Mouse (Mus musculus): ENCODE measurements around the gene Ttc39d. TPM values are rescaled to one million over a fixed set of nuclear protein-coding genes. Genes with fewer than 3 reads are reported as not detected.

The Ttc39d gene
- polyA plus RNA-seq, 1 experiment from 2014 or later: not detected

DNA sequence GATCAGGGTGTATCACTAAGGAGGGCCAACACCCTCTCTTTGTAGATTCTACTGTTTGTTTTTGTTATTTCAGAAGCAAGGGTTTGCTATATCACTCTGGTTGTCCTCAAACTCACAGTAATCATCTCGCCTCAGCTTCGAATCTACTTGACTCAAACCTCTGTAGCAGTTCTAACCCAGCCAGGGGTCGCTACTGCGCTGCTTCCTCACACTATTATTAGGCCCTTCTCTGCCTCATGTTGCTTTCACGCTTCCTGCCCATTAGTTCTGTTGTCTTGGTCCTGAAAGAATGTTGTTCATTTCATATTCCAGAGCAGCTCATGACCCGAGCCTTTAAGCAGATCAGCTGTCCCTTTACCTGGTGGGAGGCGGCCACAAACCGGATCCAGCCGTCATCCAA, 34.3 kb downstream of the Ttc39d start:
- Histone ChIP-seq H3K9me3 (no peaks in the 10 kb centered on the region), H3K36me3 (peaks cover 88% of the 10 kb centered on the region), H3K27ac (no peak overlapping the region), H3K27me3 (ENCODE audit: insufficient read depth, poor library complexity, severe bottlenecking) (no peaks in the 10 kb centered on the region), H3K4me3 (no peak overlapping the region), H3K4me1 (0 out of 2 replicates have a peak, but pooled peaks cover 11% of the 10 kb centered on the region)
- 91% methylated on average over 9 of the region's 9 CpGs for WGBS
- DNase-seq (ENCODE audit: low spot score): no peak

DNA sequence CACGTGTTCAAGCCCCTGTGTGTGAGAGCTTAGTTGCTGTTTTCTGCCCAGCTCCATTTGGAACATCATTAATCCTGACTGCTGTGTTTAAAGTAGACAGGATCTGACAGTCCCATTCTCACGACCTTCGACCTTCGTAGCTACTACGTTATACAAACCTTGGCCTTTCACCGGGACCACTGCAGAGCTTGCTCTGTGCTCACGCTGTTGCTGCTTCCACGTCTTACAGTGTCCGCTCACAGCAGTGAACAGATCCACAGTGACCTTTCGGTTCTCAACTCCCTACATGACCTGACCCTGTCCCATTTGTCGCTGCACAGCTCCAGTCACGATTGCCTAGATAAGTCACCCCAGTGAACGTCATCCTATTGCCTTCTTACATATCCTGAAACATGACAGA, 35.9 kb downstream of the Ttc39d start:
- Histone ChIP-seq H3K27ac (no peak overlapping the region), H3K27me3 (ENCODE audit: insufficient read depth, poor library complexity, severe bottlenecking) (no peaks in the 10 kb centered on the region), H3K36me3 (peaks cover 93% of the 10 kb centered on the region), H3K4me1 (0 out of 2 replicates have a peak, but pooled peaks cover 11% of the 10 kb centered on the region), H3K9me3 (no peaks in the 10 kb centered on the region), H3K4me3 (no peak overlapping the region)
- DNase-seq (ENCODE audit: low spot score): no peak
- WGBS: 72% methylated on average over 13 of the region's 13 CpGs

DNA sequence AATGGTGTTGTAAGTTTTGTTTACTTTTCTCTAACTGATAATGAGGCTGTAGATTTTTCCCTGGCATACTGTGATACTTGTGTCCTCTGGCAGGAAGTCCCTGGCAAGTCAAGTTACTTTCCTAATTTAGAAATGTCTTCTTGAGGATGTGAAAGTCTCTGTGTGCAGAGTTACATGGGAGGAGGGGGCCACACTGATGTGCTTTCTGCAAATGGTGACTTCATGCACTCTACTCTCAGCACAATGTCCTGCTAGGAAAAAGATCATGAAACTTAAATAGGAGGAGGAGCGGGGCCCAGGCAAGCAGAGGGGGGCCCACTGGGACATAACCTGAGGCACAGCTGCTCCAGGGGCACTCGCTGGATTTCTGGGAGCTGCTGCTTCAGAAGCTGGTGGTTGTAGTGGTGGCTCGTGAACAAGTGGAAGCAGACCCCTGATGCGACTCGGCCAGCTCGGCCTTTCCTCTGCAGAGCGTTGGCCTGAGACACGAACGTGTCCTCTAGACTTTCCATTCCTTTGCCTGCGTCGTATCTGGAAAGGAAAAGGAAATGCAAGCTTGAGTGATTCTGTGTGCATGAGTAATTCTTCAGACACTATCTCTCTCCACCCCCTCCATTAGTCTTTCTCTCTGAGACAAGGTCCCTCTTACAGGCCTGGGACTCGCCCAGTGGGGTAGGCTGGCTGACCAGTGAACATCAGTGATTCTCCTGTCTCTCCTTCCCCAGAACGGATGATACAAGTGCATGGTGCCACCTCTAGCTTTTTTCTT, 45.7 kb downstream of the Ttc39d start:
- Histone ChIP-seq H3K27me3 (ENCODE audit: insufficient read depth, poor library complexity, severe bottlenecking) (no peaks in the 10 kb centered on the region), H3K4me1 (peaks cover 19% of the 10 kb centered on the region), H3K4me3 (no peak overlapping the region), H3K27ac (peak overlapping the region; percentile 83), H3K36me3 (peaks cover 87% of the 10 kb centered on the region), H3K9me3 (no peaks in the 10 kb centered on the region)
- WGBS: 71% methylated on average over 13 of the region's 13 CpGs
- DNase-seq (ENCODE audit: low spot score): no peak

DNA sequence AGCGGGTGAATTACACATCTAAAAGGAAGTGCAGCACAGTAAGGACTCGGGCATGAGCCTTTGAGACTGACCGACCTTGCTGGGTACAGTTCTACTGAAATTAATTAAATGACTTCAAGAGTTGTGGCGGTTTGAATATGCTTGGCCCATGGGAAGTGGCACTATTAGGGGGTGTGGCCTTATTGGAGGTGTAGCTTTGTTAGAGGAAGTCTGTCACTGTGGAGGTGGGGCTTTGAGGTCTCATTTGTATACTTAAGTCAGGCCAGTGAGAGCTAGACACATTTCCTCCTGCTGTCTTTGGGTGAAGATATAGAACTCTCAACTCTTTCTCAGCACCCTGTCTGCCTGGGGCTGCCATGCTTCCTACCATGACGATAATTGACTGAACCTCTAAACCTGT, 47.2 kb downstream of the Ttc39d start:
- Histone ChIP-seq H3K4me1 (peaks cover 19% of the 10 kb centered on the region), H3K27me3 (ENCODE audit: insufficient read depth, poor library complexity, severe bottlenecking) (no peaks in the 10 kb centered on the region), H3K27ac (peak overlapping the region; percentile 85), H3K9me3 (no peaks in the 10 kb centered on the region), H3K4me3 (no peak overlapping the region), H3K36me3 (peaks cover 87% of the 10 kb centered on the region)
- no peak for DNase-seq (ENCODE audit: low spot score)
- 91% methylated on average over 5 of the region's 5 CpGs for WGBS

DNA sequence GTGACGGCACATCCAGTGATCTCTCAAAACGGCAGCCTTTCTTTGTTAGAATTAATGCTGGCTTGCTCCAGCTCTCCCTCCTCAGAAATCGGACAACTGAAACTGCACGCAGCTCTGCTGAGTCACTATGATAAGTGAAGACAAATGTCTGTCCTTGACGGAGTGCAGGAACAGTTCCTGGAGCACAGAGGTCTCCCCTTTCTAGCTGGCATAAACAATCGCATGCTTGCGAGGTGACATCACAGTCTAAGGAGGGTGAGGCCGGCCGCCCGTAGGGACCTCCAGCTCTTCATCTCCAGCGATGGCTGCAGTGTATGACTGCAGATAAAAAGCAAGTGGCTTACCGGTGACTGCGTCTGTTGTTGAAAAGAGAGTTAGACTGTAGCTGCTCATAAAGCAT, 47.9 kb downstream of the Ttc39d start:
- 13% methylated on average over 13 of the region's 13 CpGs for WGBS
- Histone ChIP-seq H3K27ac (peak overlapping the region; percentile 85), H3K4me3 (peak overlapping the region; percentile 31), H3K4me1 (peaks cover 19% of the 10 kb centered on the region), H3K27me3 (ENCODE audit: insufficient read depth, poor library complexity, severe bottlenecking) (no peaks in the 10 kb centered on the region), H3K36me3 (peaks cover 86% of the 10 kb centered on the region), H3K9me3 (no peaks in the 10 kb centered on the region)
- peak; percentile 93 for DNase-seq (ENCODE audit: low spot score)

DNA sequence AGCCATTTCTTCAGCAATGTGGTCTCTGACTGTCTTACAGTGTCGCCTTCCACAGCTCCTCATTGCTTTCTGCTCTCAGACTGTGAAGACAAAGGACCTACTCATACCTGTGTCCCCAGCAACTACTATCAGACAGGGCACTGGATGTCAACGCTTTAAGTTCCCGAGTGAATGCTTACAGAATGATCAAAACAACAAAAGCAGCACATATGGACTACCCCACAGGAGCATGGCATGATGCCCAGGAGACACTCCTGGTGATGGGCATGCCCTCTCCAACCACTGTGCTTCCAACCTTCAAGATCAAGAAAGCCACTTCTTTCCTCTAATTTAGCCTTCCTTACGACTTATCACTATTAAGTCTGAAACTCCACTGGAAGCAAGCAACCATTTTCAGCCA, 59.8 kb downstream of the Ttc39d start:
- Histone ChIP-seq H3K9me3 (no peaks in the 10 kb centered on the region), H3K4me3 (no peak overlapping the region), H3K4me1 (no peaks in the 10 kb centered on the region), H3K27ac (no peak overlapping the region), H3K27me3 (ENCODE audit: insufficient read depth, poor library complexity, severe bottlenecking) (no peaks in the 10 kb centered on the region), H3K36me3 (peaks cover 90% of the 10 kb centered on the region)
- DNase-seq (ENCODE audit: low spot score): no peak
- 88% methylated on average over 4 of the region's 4 CpGs for WGBS

Other genes with a start within 250 kb of the Ttc39d start
- 52.2 and 76.3 TPM in 2 replicates for gene Hnrnpll, start 145.1 kb upstream of the Ttc39d start, polyA plus RNA-seq (2016; fragmentation: Nextera tagmentation; extraction: Ambion mirVana)
- gene Galm, start 80.0 kb upstream of the Ttc39d start, polyA plus RNA-seq (2016; fragmentation: Nextera tagmentation; extraction: Ambion mirVana): 7.5 and 8.6 TPM in 2 replicates
- gene Srsf7, start 153 bp upstream of the Ttc39d start, polyA plus RNA-seq (2016; fragmentation: Nextera tagmentation; extraction: Ambion mirVana): 412 and 609 TPM in 2 replicates
- 36.5 and 47.6 TPM in 2 replicates for gene Gemin6, start 17.0 kb downstream of the Ttc39d start, polyA plus RNA-seq (2016; fragmentation: Nextera tagmentation; extraction: Ambion mirVana)
- gene Morn2, start 82.7 kb downstream of the Ttc39d start, polyA plus RNA-seq (2016; fragmentation: Nextera tagmentation; extraction: Ambion mirVana): 17.4 and 18.6 TPM in 2 replicates
- gene Dhx57, start 83.0 kb downstream of the Ttc39d start, polyA plus RNA-seq (2016; fragmentation: Nextera tagmentation; extraction: Ambion mirVana): 12.4 and 12.9 TPM in 2 replicates
- gene Arhgef33, start 99.9 kb downstream of the Ttc39d start, polyA plus RNA-seq (2016; fragmentation: Nextera tagmentation; extraction: Ambion mirVana): 0.49 and 0.78 TPM in 2 replicates
- gene Gm10190, start 166.1 kb downstream of the Ttc39d start, polyA plus RNA-seq (2016; fragmentation: Nextera tagmentation; extraction: Ambion mirVana): 0.89 TPM in 1 of 2 replicates, not detected in the other